Mouse (Mus musculus) stomach, postnatal 0 days (tissue): ENCODE data around the gene Ubxn6.

Source experiments
- CTCF ChIP-seq: IDR thresholded peaks from 2 replicates; pipeline ENCODE4 v1.5.1; 2016; ENCODE audit warnings: antibody characterized with exemption, low read depth, mild to moderate bottlenecking, moderate library complexity
- EP300 ChIP-seq: optimal IDR thresholded peaks from 2 replicates; pipeline ENCODE3; 2016; ENCODE audit warnings: antibody characterized with exemption

- TF ChIP-seq CTCF (no peak), EP300 (no peak)
Measured at GRCm38 (mm10) chr17:56117251-56117710, 42.5 kb upstream of the Ubxn6 start, which contains the start of gene Plin5.
